Mouse (Mus musculus): Measurements from ENCODE around the gene Dnah2. TPM values are rescaled to one million over a fixed set of nuclear protein-coding genes. Genes with fewer than 3 reads are reported as not detected.

Gene Dnah2
- 0.07 and 0.20 TPM in 2 replicates for polyA plus RNA-seq (2015; fragmentation: Nextera tagmentation; extraction: Ambion mirVana)

DNA sequence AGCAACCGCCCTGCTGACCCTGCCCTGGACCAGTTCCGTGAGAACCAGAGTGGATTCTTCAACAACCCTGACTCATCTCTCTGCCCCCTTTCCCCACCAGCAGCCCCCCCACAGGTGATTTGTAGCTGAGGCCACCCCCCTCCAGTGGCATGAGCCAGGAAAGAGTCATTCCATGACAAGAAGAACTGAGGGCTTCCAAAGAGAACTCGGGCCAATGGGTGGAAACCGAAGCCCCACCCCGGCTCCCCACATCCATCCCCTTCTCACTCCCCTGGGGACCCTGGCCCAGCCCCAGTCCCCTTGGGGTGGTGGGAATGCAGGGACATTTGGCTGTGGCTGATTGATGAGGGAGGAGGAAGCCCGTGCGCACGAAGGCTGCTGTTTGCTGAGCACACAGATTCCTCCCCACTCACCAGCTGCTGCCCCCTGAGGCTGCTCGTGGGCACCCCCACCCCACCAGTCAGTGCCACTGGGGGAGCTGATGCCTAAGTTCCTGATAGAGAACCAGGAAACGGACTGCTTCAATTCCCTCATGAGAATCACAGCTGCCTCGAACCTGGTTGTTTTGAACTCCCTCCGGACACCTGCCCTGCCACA, at the start of gene Dnah2:
Dnah2 (minus strand) TSS at position 51 of the 597 bp plus-strand sequence.
- H3K4me1 ChIP-seq (replicated peaks): peaks cover 20% of the 10 kb centered on the region
- H3K36me3 ChIP-seq (replicated peaks): no peaks in the 10 kb centered on the region
- no peak within 1 kb of the TSS for H3K4me3 ChIP-seq (replicated peaks)
- peaks cover 77% of the 10 kb centered on the region for H3K27me3 ChIP-seq
- no peak within 1 kb of the TSS for H3K9ac ChIP-seq
- ATAC-seq (ENCODE audit: insufficient read depth): no peak
- H3K27ac ChIP-seq (replicated peaks): no peak within 1 kb of the TSS
- WGBS (ENCODE audit: insufficient replicate concordance): 37% methylated on average over 12 of the region's 12 CpGs
- no peaks in the 10 kb centered on the region for H3K9me3 ChIP-seq (replicated peaks)
- no peak within 1 kb of the TSS for H3K4me2 ChIP-seq

DNA sequence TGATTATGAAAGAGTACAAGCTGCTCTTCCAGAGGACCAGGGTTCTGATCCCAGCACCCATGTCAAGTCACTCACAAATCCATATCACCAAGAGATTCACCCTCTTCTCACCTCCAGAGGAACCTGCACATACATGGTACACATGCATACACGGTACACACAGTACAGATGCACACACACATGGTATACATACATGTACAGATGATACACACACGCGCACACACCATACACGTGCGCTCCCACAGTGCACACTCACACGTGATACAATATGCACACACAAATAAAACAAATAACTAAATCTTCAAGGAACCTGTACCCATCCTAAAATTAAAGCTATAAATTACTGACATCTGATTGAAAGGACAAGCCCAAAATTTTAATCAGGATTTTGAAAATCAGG, 45.9 kb upstream of the Dnah2 start:
- no peaks in the 10 kb centered on the region for H3K27me3 ChIP-seq
- H3K4me1 ChIP-seq (replicated peaks): peaks cover 48% of the 10 kb centered on the region
- H3K4me3 ChIP-seq (replicated peaks): no peak overlapping the region
- no peak overlapping the region for H3K27ac ChIP-seq (replicated peaks)
- WGBS (ENCODE audit: insufficient replicate concordance): 86% methylated on average over 6 of the region's 6 CpGs
- no peaks in the 10 kb centered on the region for H3K9me3 ChIP-seq (replicated peaks)
- no peak for ATAC-seq (ENCODE audit: insufficient read depth)
- no peak overlapping the region for H3K9ac ChIP-seq
- no peak overlapping the region for H3K4me2 ChIP-seq
- peaks cover 23% of the 10 kb centered on the region for H3K36me3 ChIP-seq (replicated peaks)

DNA sequence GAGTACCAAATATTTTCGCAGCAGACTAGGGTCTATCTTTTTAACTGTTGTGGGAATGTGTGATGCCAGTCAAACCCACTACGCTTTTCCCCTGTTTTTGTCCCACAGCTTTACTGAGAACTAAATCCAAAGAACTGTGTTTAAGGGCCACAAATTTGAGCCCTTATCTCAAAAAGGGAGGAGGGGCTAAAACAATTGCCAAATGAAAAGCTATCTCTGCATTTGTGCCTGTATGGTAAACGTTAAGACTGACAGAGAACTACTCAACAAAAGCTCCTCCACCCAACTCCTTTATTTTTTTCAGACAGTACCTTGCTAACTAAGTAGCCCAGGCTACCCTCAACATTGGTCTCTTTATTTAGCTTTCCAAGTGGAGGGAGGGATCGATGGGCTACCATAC, 43.9 kb upstream of the Dnah2 start:
- Histone ChIP-seq H3K9me3 (replicated peaks) (no peaks in the 10 kb centered on the region), H3K4me3 (replicated peaks) (no peak overlapping the region), H3K4me2 (no peak overlapping the region), H3K27ac (replicated peaks) (peak overlapping the region; percentile 68), H3K27me3 (no peaks in the 10 kb centered on the region), H3K4me1 (replicated peaks) (peaks cover 55% of the 10 kb centered on the region), H3K9ac (no peak overlapping the region), H3K36me3 (replicated peaks) (peaks cover 43% of the 10 kb centered on the region)
- no peak for ATAC-seq (ENCODE audit: insufficient read depth)
- 58% methylated on average over 4 of the region's 4 CpGs for WGBS (ENCODE audit: insufficient replicate concordance)

DNA sequence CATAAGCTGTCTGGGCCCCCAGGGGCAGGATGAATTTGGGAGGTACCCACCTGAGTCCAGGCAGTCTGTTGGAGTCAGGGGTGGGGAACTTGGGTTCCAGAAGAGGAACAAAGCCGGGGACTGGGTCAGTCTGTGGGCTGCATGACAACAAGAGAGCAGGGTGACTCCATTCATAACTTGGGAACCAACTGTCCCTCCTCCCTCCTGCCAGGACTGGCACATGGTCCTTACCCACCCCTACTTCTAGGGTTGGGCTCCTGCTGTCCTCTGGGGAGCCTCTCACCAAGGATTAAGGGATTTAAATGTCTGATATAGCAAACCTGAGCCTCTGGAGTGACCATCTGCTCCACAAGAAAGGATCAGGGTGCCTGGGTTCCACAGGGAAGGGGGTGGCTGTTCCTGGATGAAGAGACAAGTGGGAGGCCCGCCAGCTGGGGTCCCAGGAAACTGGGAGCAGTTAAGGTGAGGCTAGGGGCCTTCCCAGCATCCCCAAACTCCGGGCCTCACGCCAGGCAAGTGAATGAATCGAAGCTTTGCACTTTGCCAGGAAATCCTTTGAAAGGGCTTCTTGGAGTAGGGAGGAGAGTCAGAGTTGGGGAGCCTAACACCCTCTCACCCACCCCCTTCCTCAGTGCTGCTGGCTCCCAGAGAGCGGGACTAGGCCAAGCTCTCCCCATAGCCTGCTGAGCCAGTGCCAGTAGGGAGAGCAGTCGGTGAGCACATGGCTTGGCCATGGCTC, 43.2 kb upstream of the Dnah2 start:
- ATAC-seq (ENCODE audit: insufficient read depth): no peak
- Histone ChIP-seq H3K4me2 (no peak overlapping the region), H3K27ac (replicated peaks) (peak overlapping the region; percentile 68), H3K4me3 (replicated peaks) (no peak overlapping the region), H3K4me1 (replicated peaks) (peaks cover 62% of the 10 kb centered on the region), H3K9me3 (replicated peaks) (no peaks in the 10 kb centered on the region), H3K36me3 (replicated peaks) (peaks cover 50% of the 10 kb centered on the region), H3K27me3 (no peaks in the 10 kb centered on the region), H3K9ac (peak overlapping the region; percentile 9; the same call in 1 of the 2 replicates)
- 75% methylated on average over 7 of the region's 7 CpGs for WGBS (ENCODE audit: insufficient replicate concordance)

DNA sequence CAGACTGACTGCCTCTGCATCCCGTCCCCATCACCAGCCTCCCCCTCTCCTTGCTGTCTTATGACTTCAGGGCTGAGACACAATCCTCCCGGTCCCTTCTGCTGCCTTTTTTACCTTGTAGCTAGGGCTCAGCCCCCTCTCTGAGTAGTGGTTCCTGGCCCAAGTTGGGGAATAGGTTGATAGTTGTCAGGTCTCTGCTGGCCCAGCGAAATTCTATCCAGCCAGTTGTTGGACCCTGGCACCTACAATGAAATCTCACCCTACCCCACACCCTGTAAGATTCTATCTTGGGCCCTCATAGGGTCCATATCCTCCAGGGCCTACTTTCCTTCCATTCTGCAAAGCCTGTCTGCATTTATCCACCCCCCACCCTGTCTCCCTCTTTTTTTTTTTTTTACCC, 42.5 kb upstream of the Dnah2 start:
- Histone ChIP-seq H3K9ac (peak overlapping the region; percentile 8; the same call in 1 of the 2 replicates), H3K27me3 (no peaks in the 10 kb centered on the region), H3K36me3 (replicated peaks) (peaks cover 54% of the 10 kb centered on the region), H3K4me3 (replicated peaks) (no peak overlapping the region), H3K9me3 (replicated peaks) (no peaks in the 10 kb centered on the region), H3K4me1 (replicated peaks) (peaks cover 68% of the 10 kb centered on the region), H3K4me2 (no peak overlapping the region), H3K27ac (replicated peaks) (peak overlapping the region; percentile 88)
- no peak for ATAC-seq (ENCODE audit: insufficient read depth)
- WGBS (ENCODE audit: insufficient replicate concordance): 86% methylated on average over 3 of the region's 3 CpGs

DNA sequence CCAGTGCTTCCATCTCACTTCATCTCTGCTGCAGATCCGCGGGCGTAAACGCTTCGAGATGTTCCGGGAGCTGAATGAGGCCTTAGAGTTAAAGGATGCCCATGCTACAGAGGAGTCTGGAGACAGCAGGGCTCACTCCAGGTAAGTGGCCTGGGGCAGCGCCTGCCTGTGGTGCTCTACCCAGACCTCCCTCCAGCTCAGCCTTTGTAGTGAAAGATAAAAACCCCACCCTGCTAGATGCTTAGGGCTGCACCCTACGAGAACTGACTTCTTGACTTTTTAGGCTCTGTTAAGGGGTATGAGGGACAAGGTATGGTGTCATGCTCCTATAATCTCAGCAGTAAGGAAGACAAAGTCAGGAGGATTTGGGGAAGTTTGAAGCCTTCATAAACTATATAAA, 41.7 kb upstream of the Dnah2 start:
- Histone ChIP-seq H3K9ac (peak overlapping the region; percentile 14), H3K9me3 (replicated peaks) (no peaks in the 10 kb centered on the region), H3K4me1 (replicated peaks) (peaks cover 76% of the 10 kb centered on the region), H3K27ac (replicated peaks) (peak overlapping the region; percentile 88), H3K27me3 (no peaks in the 10 kb centered on the region), H3K36me3 (replicated peaks) (peaks cover 54% of the 10 kb centered on the region), H3K4me3 (replicated peaks) (no peak overlapping the region), H3K4me2 (peak overlapping the region; percentile 57)
- peak; percentile 40; the same call in 1 of the 2 replicates for ATAC-seq (ENCODE audit: insufficient read depth)
- 70% methylated on average over 8 of the region's 8 CpGs for WGBS (ENCODE audit: insufficient replicate concordance)

DNA sequence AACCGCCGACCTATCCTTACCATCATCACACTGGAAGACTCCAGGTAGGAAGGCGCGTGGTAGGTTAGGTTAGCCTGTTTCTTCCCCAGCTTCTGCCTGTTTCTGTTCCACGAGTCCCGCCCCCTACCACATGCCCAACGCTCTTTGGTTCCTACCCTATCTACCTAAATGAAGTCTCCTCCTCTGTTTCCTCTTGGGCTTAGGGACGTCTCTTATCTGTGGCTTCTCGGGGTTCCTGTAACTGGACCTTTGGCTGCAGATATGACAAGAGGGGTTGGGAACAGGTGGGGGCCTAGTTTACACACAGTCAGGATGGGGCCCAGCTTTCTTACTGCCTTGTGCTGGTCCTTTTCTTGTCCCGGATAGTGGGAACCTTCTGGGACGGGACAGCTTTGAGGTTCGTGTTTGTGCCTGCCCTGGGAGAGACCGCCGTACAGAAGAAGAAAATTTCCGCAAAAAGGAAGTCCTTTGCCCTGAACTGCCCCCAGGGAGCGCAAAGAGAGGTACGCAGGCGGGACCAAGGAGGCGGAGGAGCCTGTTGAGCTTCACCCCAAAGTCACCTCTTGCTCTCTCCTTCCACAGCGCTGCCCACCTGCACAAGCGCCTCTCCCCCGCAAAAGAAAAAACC, 40.4 kb upstream of the Dnah2 start:
- H3K4me3 ChIP-seq (replicated peaks): 0 out of 2 replicates have a peak overlapping the region, but pooled peaks have one; percentile 6
- peaks cover 89% of the 10 kb centered on the region for H3K4me1 ChIP-seq (replicated peaks)
- WGBS (ENCODE audit: insufficient replicate concordance): 40% methylated on average over 22 of the region's 22 CpGs
- H3K36me3 ChIP-seq (replicated peaks): peaks cover 54% of the 10 kb centered on the region
- no peaks in the 10 kb centered on the region for H3K27me3 ChIP-seq
- H3K27ac ChIP-seq (replicated peaks): peak overlapping the region; percentile 88
- H3K9me3 ChIP-seq (replicated peaks): no peaks in the 10 kb centered on the region
- ATAC-seq (ENCODE audit: insufficient read depth): peak; percentile 74
- H3K4me2 ChIP-seq: peak overlapping the region; percentile 57
- H3K9ac ChIP-seq: peak overlapping the region; percentile 14

DNA sequence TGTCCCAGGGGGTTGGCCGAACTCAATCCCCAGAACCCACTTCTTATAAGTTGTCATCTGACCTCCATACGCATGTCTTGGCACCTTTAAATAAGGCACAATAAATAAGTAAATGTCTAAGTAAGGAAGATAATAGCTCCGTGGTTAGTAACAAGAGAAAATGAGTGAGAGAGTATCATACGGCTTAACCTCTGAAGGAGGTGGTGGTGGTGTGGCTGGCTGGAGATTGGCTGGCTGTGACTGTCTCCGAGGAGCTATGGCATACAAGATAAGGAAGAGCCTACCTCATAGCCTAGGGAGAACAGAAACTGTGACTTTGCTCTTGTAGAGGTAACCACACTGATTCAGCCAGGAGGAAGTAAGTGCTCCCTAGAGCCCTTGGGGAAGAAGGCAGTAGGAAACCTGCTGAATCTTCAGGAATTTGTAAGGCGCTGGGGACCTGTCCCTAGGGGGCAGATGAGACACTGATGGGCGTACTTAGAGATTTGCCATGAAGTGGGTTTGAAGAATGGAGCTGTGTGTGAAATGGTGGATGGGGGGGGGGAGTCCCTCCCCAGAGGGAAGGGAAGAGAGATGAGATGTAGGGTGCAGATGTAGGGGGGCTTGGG, 36.9 kb upstream of the Dnah2 start:
- Histone ChIP-seq H3K36me3 (replicated peaks) (peaks cover 45% of the 10 kb centered on the region), H3K27me3 (no peaks in the 10 kb centered on the region), H3K4me3 (replicated peaks) (peak overlapping the region; percentile 26), H3K4me1 (replicated peaks) (peaks cover 87% of the 10 kb centered on the region), H3K9me3 (replicated peaks) (no peaks in the 10 kb centered on the region), H3K9ac (peak overlapping the region; percentile 26; the same call in 1 of the 2 replicates), H3K27ac (replicated peaks) (peak overlapping the region; percentile 88), H3K4me2 (peak overlapping the region; percentile 56)
- peak; percentile 64 for ATAC-seq (ENCODE audit: insufficient read depth)
- WGBS (ENCODE audit: insufficient replicate concordance): 22% methylated on average over 7 of the region's 7 CpGs

DNA sequence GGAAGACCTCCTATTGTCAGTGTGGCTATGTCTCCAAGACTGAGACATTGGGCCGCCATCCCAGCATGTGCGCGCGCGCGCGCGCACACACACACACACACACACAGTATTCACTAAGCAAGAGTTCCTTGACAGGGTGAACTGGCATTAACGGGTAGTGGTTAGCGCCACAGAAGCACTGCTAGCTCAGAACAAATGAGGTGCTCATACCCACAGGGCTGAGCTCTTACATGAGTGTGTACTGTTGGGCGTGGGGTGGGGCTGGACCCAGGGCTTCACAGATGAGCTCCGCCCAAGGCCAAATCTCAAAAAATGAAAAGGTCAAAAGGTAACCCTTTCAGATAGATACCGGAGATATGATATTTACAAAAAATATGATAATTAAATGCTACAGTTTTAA, 36.0 kb upstream of the Dnah2 start:
- Histone ChIP-seq H3K27me3 (no peaks in the 10 kb centered on the region), H3K36me3 (replicated peaks) (peaks cover 36% of the 10 kb centered on the region), H3K4me3 (replicated peaks) (no peak overlapping the region), H3K4me2 (peak overlapping the region; percentile 56), H3K9ac (peak overlapping the region; percentile 28; the same call in 1 of the 2 replicates), H3K9me3 (replicated peaks) (no peaks in the 10 kb centered on the region), H3K4me1 (replicated peaks) (peaks cover 79% of the 10 kb centered on the region), H3K27ac (replicated peaks) (peak overlapping the region; percentile 88)
- 79% methylated on average over 13 of the region's 13 CpGs for WGBS (ENCODE audit: insufficient replicate concordance)
- ATAC-seq (ENCODE audit: insufficient read depth): no peak

DNA sequence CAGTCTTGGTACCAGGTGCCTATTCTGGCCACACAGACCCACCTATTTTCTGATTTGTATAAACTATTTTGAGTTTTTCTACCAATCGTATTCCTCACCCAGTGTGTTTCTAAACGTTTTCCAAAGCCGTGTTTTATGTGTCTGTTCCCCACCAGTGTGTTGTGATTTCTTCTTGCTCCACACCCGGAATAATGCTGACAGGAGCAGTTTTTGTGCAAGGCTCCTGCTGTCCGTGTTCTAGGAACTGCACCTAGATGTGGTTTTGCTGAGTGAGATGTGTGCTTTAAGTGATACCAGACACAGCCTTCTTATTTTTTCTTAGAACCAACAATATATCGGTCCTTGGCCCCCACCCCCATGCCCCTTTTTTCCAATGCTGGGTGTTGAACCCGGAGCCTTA, 35.1 kb upstream of the Dnah2 start:
- Histone ChIP-seq H3K36me3 (replicated peaks) (peaks cover 28% of the 10 kb centered on the region), H3K4me2 (no peak overlapping the region), H3K27me3 (no peaks in the 10 kb centered on the region), H3K27ac (replicated peaks) (peak overlapping the region; percentile 88), H3K9ac (0 out of 2 replicates have a peak overlapping the region, but pooled peaks have one; percentile 28), H3K9me3 (replicated peaks) (no peaks in the 10 kb centered on the region), H3K4me1 (replicated peaks) (peaks cover 76% of the 10 kb centered on the region), H3K4me3 (replicated peaks) (no peak overlapping the region)
- WGBS (ENCODE audit: insufficient replicate concordance): 60% methylated on average over 7 of the region's 7 CpGs
- no peak for ATAC-seq (ENCODE audit: insufficient read depth)
